Mouse (Mus musculus): ENCODE results near the gene Gpr183. TPM values are rescaled to one million over a fixed set of nuclear protein-coding genes. Genes with fewer than 3 reads are reported as not detected.

Gpr183 gene
- polyA plus RNA-seq, 1 experiment from 2014 or later, result 5.5 TPM

- WGBS, result 56% methylated on average over 14 of the region's 14 CpGs
- Histone ChIP-seq H3K36me3 (ENCODE audit: control insufficient read depth, insufficient read depth, low read length) (no peaks in the 10 kb centered on the region), H3K27me3 (ENCODE audit: control insufficient read depth, insufficient read depth, low read length) (no peaks in the 10 kb centered on the region), H3K27ac (ENCODE audit: low read length) (peak overlapping the region; percentile 15; the same call in 1 of the 2 replicates), H3K4me3 (ENCODE audit: low read depth, low read length) (no peak overlapping the region), H3K4me2 (replicated peaks; ENCODE audit: low read depth, low read length) (no peak overlapping the region), H3K4me1 (ENCODE audit: control insufficient read depth, insufficient read depth, low read length) (peaks cover 28% of the 10 kb centered on the region), H3K9ac (replicated peaks; ENCODE audit: low read depth, low read length) (no peak overlapping the region), H3K9me3 (ENCODE audit: control insufficient read depth, low read depth, low read length) (no peaks in the 10 kb centered on the region)
- ATAC-seq (ENCODE audit: insufficient number of reproducible peaks, insufficient read depth, low FRiP score, low read depth), result no peak
These were observed 2.7 kb downstream of the Gpr183 start for GRCm38 (mm10) chr14:121962128-121962890.

DNA sequence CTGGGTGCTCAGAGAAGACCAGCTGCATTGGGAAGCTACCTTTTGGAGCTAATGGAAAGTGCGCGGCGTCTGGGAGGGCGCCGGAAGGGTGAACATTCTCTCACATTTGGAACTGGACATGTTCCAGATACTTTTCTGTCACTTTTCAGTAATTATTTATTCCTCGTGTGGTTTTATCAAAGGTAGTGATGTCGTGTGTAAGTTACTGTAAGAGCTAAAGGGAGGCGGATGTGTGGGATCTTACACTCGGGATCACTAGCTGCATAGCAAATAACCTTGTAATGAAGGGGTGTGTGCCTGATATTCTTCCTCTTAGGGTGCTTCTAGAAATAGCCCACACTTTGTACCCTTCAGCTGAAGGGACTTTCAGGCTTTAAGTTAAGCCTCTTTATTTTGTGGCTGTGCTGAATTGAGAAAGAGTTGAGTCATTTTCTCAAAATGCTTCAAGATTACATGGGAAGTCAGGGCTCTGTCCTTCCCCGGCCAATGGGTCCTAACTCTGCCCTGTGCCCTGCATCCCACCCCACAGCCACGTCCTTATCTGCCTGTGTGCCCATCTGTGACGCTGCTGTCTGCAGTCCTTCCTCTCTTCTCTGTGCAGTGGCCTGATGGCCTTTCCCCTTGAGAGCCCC lies 3.4 kb downstream of the Gpr183 start:
- Histone ChIP-seq H3K9ac (replicated peaks; ENCODE audit: low read depth, low read length) (no peak overlapping the region), H3K9me3 (ENCODE audit: control insufficient read depth, low read depth, low read length) (no peaks in the 10 kb centered on the region), H3K27me3 (ENCODE audit: control insufficient read depth, insufficient read depth, low read length) (no peaks in the 10 kb centered on the region), H3K36me3 (ENCODE audit: control insufficient read depth, insufficient read depth, low read length) (no peaks in the 10 kb centered on the region), H3K4me2 (replicated peaks; ENCODE audit: low read depth, low read length) (no peak overlapping the region), H3K27ac (ENCODE audit: low read length) (no peak overlapping the region; the same call in 1 of the 2 replicates), H3K4me3 (ENCODE audit: low read depth, low read length) (no peak overlapping the region), H3K4me1 (ENCODE audit: control insufficient read depth, insufficient read depth, low read length) (peaks cover 28% of the 10 kb centered on the region)
- no peak for ATAC-seq (ENCODE audit: insufficient number of reproducible peaks, insufficient read depth, low FRiP score, low read depth)
- WGBS, result 55% methylated on average over 12 of the region's 12 CpGs

- Histone ChIP-seq H3K4me3 (ENCODE audit: low read depth, low read length) (no peak overlapping the region), H3K27me3 (ENCODE audit: control insufficient read depth, insufficient read depth, low read length) (no peaks in the 10 kb centered on the region), H3K4me1 (ENCODE audit: control insufficient read depth, insufficient read depth, low read length) (peaks cover 28% of the 10 kb centered on the region), H3K4me2 (replicated peaks; ENCODE audit: low read depth, low read length) (no peak overlapping the region), H3K9ac (replicated peaks; ENCODE audit: low read depth, low read length) (no peak overlapping the region), H3K9me3 (ENCODE audit: control insufficient read depth, low read depth, low read length) (no peaks in the 10 kb centered on the region), H3K27ac (ENCODE audit: low read length) (no peak overlapping the region), H3K36me3 (ENCODE audit: control insufficient read depth, insufficient read depth, low read length) (no peaks in the 10 kb centered on the region)
- ATAC-seq (ENCODE audit: insufficient number of reproducible peaks, insufficient read depth, low FRiP score, low read depth), result no peak
- 37% methylated on average over 6 of the region's 6 CpGs for WGBS
These were observed 4.0 kb downstream of the Gpr183 start for GRCm38 (mm10) chr14:121960997-121961396.

DNA sequence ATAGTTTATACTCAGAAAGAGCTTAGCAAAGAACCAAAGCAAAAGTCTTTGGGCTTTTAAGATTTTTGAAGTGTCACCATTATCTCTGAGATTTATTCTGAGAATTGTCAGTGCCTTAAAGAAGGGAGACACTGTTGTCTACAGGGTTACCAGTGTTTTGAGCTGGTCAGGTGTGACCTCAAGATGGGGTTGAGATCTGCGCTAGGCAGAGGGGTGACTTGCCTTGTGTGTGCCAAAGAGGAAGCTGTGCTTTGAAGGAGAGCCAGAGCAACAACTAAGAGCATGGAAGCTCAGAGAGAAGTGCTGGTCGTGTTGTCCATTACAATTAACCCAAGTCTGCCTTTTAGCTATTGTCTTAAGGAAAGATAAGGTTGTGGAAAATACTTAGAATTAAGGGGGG lies 4.5 kb downstream of the Gpr183 start:
- Histone ChIP-seq H3K36me3 (ENCODE audit: control insufficient read depth, insufficient read depth, low read length) (no peaks in the 10 kb centered on the region), H3K9me3 (ENCODE audit: control insufficient read depth, low read depth, low read length) (no peaks in the 10 kb centered on the region), H3K9ac (replicated peaks; ENCODE audit: low read depth, low read length) (no peak overlapping the region), H3K4me3 (ENCODE audit: low read depth, low read length) (no peak overlapping the region), H3K4me1 (ENCODE audit: control insufficient read depth, insufficient read depth, low read length) (peaks cover 25% of the 10 kb centered on the region), H3K27ac (ENCODE audit: low read length) (no peak overlapping the region), H3K4me2 (replicated peaks; ENCODE audit: low read depth, low read length) (no peak overlapping the region), H3K27me3 (ENCODE audit: control insufficient read depth, insufficient read depth, low read length) (no peaks in the 10 kb centered on the region)
- WGBS, result 77% methylated on average over 2 of the region's 2 CpGs
- ATAC-seq (ENCODE audit: insufficient number of reproducible peaks, insufficient read depth, low FRiP score, low read depth), result no peak

DNA sequence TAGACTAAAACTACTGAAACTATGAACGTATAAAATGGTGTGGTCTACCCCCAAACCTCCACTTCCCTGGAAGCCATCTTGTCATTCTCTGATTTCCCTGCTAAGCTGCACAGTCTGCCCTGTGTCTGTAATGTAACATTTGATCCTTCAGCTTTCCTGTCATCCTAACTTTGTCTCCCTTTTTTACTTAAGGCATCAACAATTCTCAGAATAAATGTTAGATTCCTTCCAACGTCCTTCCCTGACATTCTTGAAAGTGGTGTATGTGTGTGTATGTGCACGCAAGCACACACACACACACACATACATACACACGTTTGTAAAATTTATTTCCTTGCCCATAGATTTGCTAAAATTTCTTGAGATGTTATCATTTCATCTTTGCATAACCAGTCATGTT lies 5.0 kb downstream of the Gpr183 start:
- ATAC-seq (ENCODE audit: insufficient number of reproducible peaks, insufficient read depth, low FRiP score, low read depth), result no peak
- Histone ChIP-seq H3K9me3 (ENCODE audit: control insufficient read depth, low read depth, low read length) (no peaks in the 10 kb centered on the region), H3K36me3 (ENCODE audit: control insufficient read depth, insufficient read depth, low read length) (no peaks in the 10 kb centered on the region), H3K4me2 (replicated peaks; ENCODE audit: low read depth, low read length) (no peak overlapping the region), H3K9ac (replicated peaks; ENCODE audit: low read depth, low read length) (no peak overlapping the region), H3K4me1 (ENCODE audit: control insufficient read depth, insufficient read depth, low read length) (peaks cover 25% of the 10 kb centered on the region), H3K27ac (ENCODE audit: low read length) (no peak overlapping the region), H3K27me3 (ENCODE audit: control insufficient read depth, insufficient read depth, low read length) (no peaks in the 10 kb centered on the region), H3K4me3 (ENCODE audit: low read depth, low read length) (no peak overlapping the region)
- 81% methylated on average over 4 of the region's 4 CpGs for WGBS

DNA sequence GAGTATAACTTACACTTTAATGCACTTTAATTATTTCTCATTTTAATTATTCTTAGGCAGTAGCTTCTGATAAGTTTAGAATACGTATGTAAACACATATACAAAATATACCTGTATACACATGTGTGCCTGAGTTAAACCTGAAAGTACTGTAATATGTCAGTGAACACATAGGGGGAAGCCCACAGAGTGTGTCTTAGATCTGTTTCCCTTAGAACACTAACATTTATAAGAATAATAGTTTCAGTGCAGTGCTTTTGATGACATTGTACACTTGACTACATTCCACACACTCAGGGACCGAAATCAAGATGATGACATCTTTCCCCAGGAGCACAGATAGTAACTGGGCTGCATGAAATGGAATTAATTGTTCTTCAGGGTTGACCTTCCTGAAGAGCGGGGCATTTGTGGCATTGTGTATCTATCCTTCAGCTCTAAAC lies 5.4 kb downstream of the Gpr183 start:
- ATAC-seq (ENCODE audit: insufficient number of reproducible peaks, insufficient read depth, low FRiP score, low read depth), result no peak
- Histone ChIP-seq H3K4me1 (ENCODE audit: control insufficient read depth, insufficient read depth, low read length) (peaks cover 25% of the 10 kb centered on the region), H3K27ac (ENCODE audit: low read length) (no peak overlapping the region), H3K4me2 (replicated peaks; ENCODE audit: low read depth, low read length) (no peak overlapping the region), H3K9ac (replicated peaks; ENCODE audit: low read depth, low read length) (no peak overlapping the region), H3K4me3 (ENCODE audit: low read depth, low read length) (no peak overlapping the region), H3K27me3 (ENCODE audit: control insufficient read depth, insufficient read depth, low read length) (no peaks in the 10 kb centered on the region), H3K9me3 (ENCODE audit: control insufficient read depth, low read depth, low read length) (no peaks in the 10 kb centered on the region), H3K36me3 (ENCODE audit: control insufficient read depth, insufficient read depth, low read length) (no peaks in the 10 kb centered on the region)
- WGBS, result 87% methylated on average over 3 of the region's 3 CpGs

DNA sequence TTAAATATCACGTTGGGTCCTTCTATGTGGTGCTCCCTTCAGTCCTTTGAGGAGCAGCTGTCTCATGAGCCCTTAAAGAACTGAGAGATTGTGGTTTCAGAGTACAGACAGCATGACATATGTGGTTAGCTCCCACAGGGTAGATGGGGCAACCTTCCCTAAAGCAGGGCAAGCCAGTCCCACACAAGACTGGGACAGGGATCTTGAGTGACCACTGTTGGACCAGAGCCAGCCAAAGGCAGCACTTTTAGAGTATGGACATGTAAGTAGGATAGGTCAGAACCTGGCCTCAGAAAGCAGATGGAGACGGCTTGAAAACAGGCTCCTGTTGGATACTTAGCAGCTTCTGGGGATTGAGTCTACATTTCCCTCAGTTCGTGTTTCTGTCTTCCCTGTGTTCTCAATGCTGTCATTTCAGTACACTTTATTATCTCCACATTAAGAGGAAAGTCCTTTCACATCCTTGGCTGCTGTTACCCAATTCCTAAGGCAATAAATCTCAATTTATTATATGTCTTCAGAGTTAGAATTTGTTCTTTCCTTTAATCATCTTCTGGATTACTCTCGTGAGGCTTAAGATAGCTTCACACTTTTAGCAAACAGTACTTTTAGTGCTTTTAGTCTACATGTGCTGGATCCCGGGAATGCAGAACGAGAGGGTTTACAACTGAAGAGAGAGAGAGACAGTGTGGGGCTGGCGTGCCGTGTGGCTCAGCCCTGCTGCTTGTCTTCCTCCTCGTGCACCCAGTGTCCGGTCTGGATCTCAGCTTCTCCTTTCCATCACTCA lies 6.1 kb downstream of the Gpr183 start:
- H3K9ac ChIP-seq (replicated peaks; ENCODE audit: low read depth, low read length), result no peak overlapping the region
- H3K4me1 ChIP-seq (ENCODE audit: control insufficient read depth, insufficient read depth, low read length), result peaks cover 23% of the 10 kb centered on the region
- no peak overlapping the region for H3K27ac ChIP-seq (ENCODE audit: low read length)
- no peaks in the 10 kb centered on the region for H3K9me3 ChIP-seq (ENCODE audit: control insufficient read depth, low read depth, low read length)
- H3K36me3 ChIP-seq (ENCODE audit: control insufficient read depth, insufficient read depth, low read length), result no peaks in the 10 kb centered on the region
- ATAC-seq (ENCODE audit: insufficient number of reproducible peaks, insufficient read depth, low FRiP score, low read depth), result no peak
- H3K4me3 ChIP-seq (ENCODE audit: low read depth, low read length), result no peak overlapping the region
- no peaks in the 10 kb centered on the region for H3K27me3 ChIP-seq (ENCODE audit: control insufficient read depth, insufficient read depth, low read length)
- no peak overlapping the region for H3K4me2 ChIP-seq (replicated peaks; ENCODE audit: low read depth, low read length)
- 66% methylated on average over 10 of the region's 10 CpGs for whole genome bisulfite sequencing

DNA sequence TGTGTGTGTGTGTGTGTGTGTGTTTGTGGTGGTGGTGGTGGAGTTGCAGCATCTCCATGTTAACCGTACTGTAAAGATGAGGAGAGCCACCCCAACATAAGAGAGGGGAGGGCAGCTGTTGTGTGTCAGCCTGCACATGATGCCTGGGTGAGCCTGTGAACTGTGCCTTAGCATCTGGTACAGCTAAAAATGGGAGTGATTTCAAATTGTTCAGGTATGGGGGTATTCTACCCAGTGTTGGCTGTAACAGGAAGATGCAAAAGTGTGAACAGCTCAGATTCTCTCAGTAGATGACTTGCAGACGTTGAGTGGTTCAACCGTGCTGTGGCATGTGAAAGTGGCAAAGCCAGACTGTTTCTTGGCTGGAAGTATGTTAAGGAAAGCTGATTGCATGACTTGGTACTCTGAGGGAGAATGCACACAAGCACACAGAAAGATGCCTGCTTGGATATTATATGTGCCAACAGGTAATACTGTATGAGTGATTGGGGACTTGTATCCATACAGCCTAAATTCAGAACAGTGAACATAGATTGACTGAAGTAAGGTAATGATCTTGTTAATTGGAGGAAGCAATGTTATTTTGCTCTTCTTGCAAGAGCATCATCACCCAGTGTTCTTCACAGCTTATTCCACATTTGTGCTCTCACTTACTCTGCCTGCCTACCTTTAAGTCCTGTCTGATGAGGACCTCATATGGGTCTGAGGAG lies 6.8 kb downstream of the Gpr183 start:
- 84% methylated on average over 3 of the region's 3 CpGs for WGBS
- ATAC-seq (ENCODE audit: insufficient number of reproducible peaks, insufficient read depth, low FRiP score, low read depth), result no peak
- H3K36me3 ChIP-seq (ENCODE audit: control insufficient read depth, insufficient read depth, low read length), result no peaks in the 10 kb centered on the region
- no peaks in the 10 kb centered on the region for H3K27me3 ChIP-seq (ENCODE audit: control insufficient read depth, insufficient read depth, low read length)
- no peak overlapping the region for H3K9ac ChIP-seq (replicated peaks; ENCODE audit: low read depth, low read length)
- peaks cover 16% of the 10 kb centered on the region; the same call in 1 of the 2 replicates for H3K4me1 ChIP-seq (ENCODE audit: control insufficient read depth, insufficient read depth, low read length)
- no peak overlapping the region for H3K27ac ChIP-seq (ENCODE audit: low read length)
- no peak overlapping the region for H3K4me3 ChIP-seq (ENCODE audit: low read depth, low read length)
- no peaks in the 10 kb centered on the region for H3K9me3 ChIP-seq (ENCODE audit: control insufficient read depth, low read depth, low read length)
- H3K4me2 ChIP-seq (replicated peaks; ENCODE audit: low read depth, low read length), result no peak overlapping the region

All from stomach, embryonic 14.5 days (tissue).